Mouse (Mus musculus) G1E (cell line): Measurements from ENCODE around the gene Naa38.

Experiments used
- CTCF ChIP-seq: IDR thresholded peaks from 2 replicates; pipeline ENCODE4 v1.5.1; 2012; ENCODE audit warnings: low read depth, low read length, inconsistent platforms, mixed read lengths
- TAL1 ChIP-seq: conservative IDR thresholded peaks from 2 replicates; pipeline ENCODE4 v1.6.1; 2012; ENCODE audit warnings: low read depth, low read length, inconsistent platforms, mixed read lengths

GRCm38 (mm10) chr11:69389531-69390399 is 5.5 kb upstream of the Naa38 start:
- TF ChIP-seq TAL1 (no peak), CTCF (no peak)
